29 mouse cellular contexts compared by ENCODE assay signal in genomic region chr14:119789457-119789856, GRCm38 (mm10).
DNase-seq lines count a peak whose midpoint lies in the region; ATAC-seq lines count a peak whose summit lies in the region.
"Had no signal": no experiment of that assay in that cellular context is flagged by ENCODE, and none has a peak within 500 bp of the region (broad histone marks: within the 10 kb centered on the region; RNA-seq: fewer than 3 reads in every experiment).

No protein-coding gene starts in this region.

- no peak for DNase-seq in forebrain, embryonic 10.5 days (ENCODE audit: extremely low spot score, low spot score)
- peak; percentile 39 for DNase-seq in brain, embryonic 18.5 days (ENCODE audit: low read depth, low spot score)
- DNase-seq in layer of hippocampus, adult 8-10 months (ENCODE audit: low spot score in 2 of 2), result peak; percentile 74 to 82
- peak; percentile 75 to 76 for DNase-seq in layer of hippocampus, postnatal 36 days
- no peak for DNase-seq in spleen, adult 18-20 months
- no peak for DNase-seq in urinary bladder, adult 18-20 months (ENCODE audit: low spot score in 2 of 2)
- DNase-seq: adrenal gland, postnatal 14 days; cerebellum, adult 2 months; cerebellum, postnatal 36 days; embryo, embryonic 11 days; gastrocnemius, postnatal 14 days; heart, adult 2 months; heart, postnatal 14 days; kidney, adult 11 months; retina, postnatal 1 day; right cerebral cortex, postnatal 4 days; thymus, postnatal 36 days had no signal

- WGBS in forebrain, embryonic 15.5 days, result 75% methylated on average over 8 of the region's 8 CpGs
- WGBS in forebrain, embryonic 10.5 days, result 95% methylated on average over 8 of the region's 8 CpGs

- no peaks in the 10 kb centered on the region for H3K4me1 ChIP-seq in forebrain, embryonic 15.5 days
- no peaks in the 10 kb centered on the region for H3K4me1 ChIP-seq in forebrain, embryonic 10.5 days
- H3K4me1 ChIP-seq: embryonic facial prominence, embryonic 13.5 days; heart, embryonic 13.5 days; hindbrain, embryonic 13.5 days; midbrain, embryonic 10.5 days; neural tube, embryonic 13.5 days; stomach, embryonic 15.5 days had no signal

- no peak overlapping the region for H3K4me3 ChIP-seq in forebrain, embryonic 15.5 days
- no peak overlapping the region for H3K4me3 ChIP-seq in forebrain, embryonic 10.5 days
- H3K4me3 ChIP-seq: embryonic facial prominence, embryonic 13.5 days; erythroblast, embryonic 14.5 days; heart, adult 2 months; heart, embryonic 13.5 days; hindbrain, embryonic 13.5 days; midbrain, embryonic 10.5 days; myocyte; neural tube, embryonic 13.5 days; stomach, embryonic 15.5 days had no signal

- H3K9me3 ChIP-seq in forebrain, embryonic 15.5 days, result no peaks in the 10 kb centered on the region
- no peaks in the 10 kb centered on the region for H3K9me3 ChIP-seq in forebrain, embryonic 10.5 days
- H3K9me3 ChIP-seq: embryonic facial prominence, embryonic 13.5 days; heart, embryonic 13.5 days; hindbrain, embryonic 13.5 days; midbrain, embryonic 10.5 days; neural tube, embryonic 13.5 days; stomach, embryonic 15.5 days had no signal

- H3K27me3 ChIP-seq in forebrain, embryonic 15.5 days, result no peaks in the 10 kb centered on the region
- no peaks in the 10 kb centered on the region for H3K27me3 ChIP-seq in forebrain, embryonic 10.5 days (ENCODE audit: poor library complexity, severe bottlenecking)
- H3K27me3 ChIP-seq: embryonic facial prominence, embryonic 13.5 days; heart, embryonic 13.5 days; hindbrain, embryonic 13.5 days; neural tube, embryonic 13.5 days; stomach, embryonic 15.5 days had no signal

- no peak overlapping the region for H3K9ac ChIP-seq in forebrain, embryonic 15.5 days (replicated peaks)
- H3K9ac ChIP-seq: embryonic facial prominence, embryonic 13.5 days; heart, embryonic 13.5 days; hindbrain, embryonic 13.5 days; neural tube, embryonic 13.5 days; stomach, embryonic 15.5 days had no signal

- H3K4me2 ChIP-seq in forebrain, embryonic 15.5 days (replicated peaks), result no peak overlapping the region
- H3K4me2 ChIP-seq: embryonic facial prominence, embryonic 13.5 days; heart, embryonic 13.5 days; hindbrain, embryonic 13.5 days; neural tube, embryonic 13.5 days; stomach, embryonic 15.5 days had no signal

- peak; percentile 86 for ATAC-seq in forebrain, embryonic 15.5 days (replicated peaks)
- ATAC-seq: CD4-positive, CD25-positive, alpha-beta regulatory T cell, adult 4 months; midbrain, embryonic 16.5 days had no signal

- H3K36me3 ChIP-seq in forebrain, embryonic 15.5 days, result no peaks in the 10 kb centered on the region
- H3K36me3 ChIP-seq in forebrain, embryonic 10.5 days (replicated peaks), result no peaks in the 10 kb centered on the region
- H3K36me3 ChIP-seq: embryonic facial prominence, embryonic 13.5 days; heart, embryonic 13.5 days; hindbrain, embryonic 13.5 days; midbrain, embryonic 10.5 days; neural tube, embryonic 13.5 days; stomach, embryonic 15.5 days had no signal

- peak overlapping the region; percentile 46; the same call in 1 of the 2 replicates for H3K27ac ChIP-seq in forebrain, embryonic 15.5 days (replicated peaks)
- no peak overlapping the region for H3K27ac ChIP-seq in forebrain, embryonic 10.5 days
- H3K27ac ChIP-seq: embryonic facial prominence, embryonic 13.5 days; heart, adult 2 months; heart, embryonic 13.5 days; hindbrain, embryonic 13.5 days; macrophage; midbrain, embryonic 10.5 days; neural tube, embryonic 13.5 days; stomach, embryonic 15.5 days had no signal

Comparison
In these comparisons a context has a peak if more than half of its experiments do, and no peak if none do; other contexts are left out.
1. DNase-seq: peak in brain, embryonic 18.5 days (single experiment), layer of hippocampus, adult 8-10 months (2 of 2) and layer of hippocampus, postnatal 36 days (2 of 2); none in forebrain, embryonic 10.5 days (single experiment), spleen, adult 18-20 months (0 of 2) and urinary bladder, adult 18-20 months (0 of 2).